Mouse (Mus musculus) spleen, adult 12 weeks (tissue): ENCODE data around the gene Nhsl2.
"Not testable (repeated sequence)": the region's sequence is repeated elsewhere in the genome, so short reads cannot be mapped to it uniquely, and the experiment has no call there.

Experiments used
- DNase-seq: peaks from one replicate; pipeline ENCODE4 v3.0.0; 2022; ENCODE audit warnings: low spot score

Gene Nhsl2

GRCm38 (mm10) chrX:101849281-101849821 is at the start of gene Nhsl2:
TSS of gene Nhsl2 (plus strand) at chrX:101849385.
- DNase-seq: no peak

- DNase-seq: no peak
Observed at GRCm38 (mm10) chrX:101805512-101805911, 43.7 kb upstream of the Nhsl2 start.

GRCm38 (mm10) chrX:101811750-101812149 is 37.4 kb upstream of the Nhsl2 start:
- no peak for DNase-seq

DNA sequence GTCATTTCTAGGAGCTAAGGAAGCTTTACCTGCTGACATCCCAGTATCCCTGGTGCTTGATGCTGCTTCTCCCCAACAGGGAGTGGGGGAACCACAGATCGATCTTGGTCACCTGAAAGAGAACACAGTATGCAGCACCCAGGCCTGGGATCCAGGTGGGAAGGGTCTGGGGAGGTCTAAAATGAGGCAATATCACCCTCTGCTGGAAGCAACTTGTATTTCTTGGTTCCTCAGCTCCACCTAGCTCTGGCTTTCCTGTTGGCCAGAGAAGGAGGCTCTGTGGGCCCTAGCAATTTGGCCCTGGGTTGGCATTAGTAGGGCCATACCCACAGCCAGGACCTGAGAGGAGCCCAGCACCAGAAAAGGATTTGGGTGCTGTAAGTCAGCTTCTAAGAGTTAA is 30.0 kb upstream of the Nhsl2 start:
- no peak for DNase-seq

GRCm38 (mm10) chrX:101819980-101820379 is 29.2 kb upstream of the Nhsl2 start:
- not testable (repeated sequence) for DNase-seq

- no peak for DNase-seq
Observed at GRCm38 (mm10) chrX:101847191-101847795, 1.9 kb upstream of the Nhsl2 start.

- no peak for DNase-seq
Observed at GRCm38 (mm10) chrX:101849901-101850551, 841 bp downstream of the Nhsl2 start.

DNA sequence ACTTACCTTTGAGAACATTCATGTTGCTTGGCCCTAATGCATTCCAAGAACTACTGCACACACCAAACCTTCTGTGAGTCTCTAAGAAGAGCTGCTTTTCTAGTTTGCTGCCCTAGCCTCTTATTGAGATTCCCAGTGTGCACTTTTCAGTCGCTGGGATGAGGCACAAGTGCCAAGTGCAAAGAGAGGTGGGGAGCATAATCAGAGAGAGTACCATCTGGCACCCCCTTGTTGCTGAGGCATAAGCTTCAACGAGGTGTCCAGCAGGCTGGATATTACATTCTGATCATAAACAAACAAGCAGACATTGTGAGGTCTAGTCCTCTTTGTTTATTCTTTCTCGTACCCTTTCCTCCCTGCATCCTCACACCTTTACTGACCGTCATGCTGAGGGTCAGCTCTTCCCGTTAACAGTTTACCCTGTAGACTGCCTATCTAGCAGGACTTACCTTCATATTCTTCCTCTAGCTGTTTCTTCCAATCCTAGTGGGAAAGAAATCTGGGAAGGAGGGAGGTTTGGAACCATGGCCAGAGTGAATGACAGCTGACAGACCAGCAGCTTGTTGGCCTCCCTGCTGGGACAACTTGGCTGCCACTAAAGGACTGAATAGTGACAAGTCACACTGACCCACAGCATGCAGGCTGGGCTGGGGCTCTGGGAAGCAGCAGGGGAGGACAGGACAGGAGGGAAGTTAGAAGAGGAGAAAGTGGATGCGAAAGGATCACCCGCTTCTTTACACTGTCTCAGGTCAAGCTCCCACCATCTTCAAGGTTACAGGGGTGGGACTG is 2.6 kb downstream of the Nhsl2 start:
- DNase-seq: no peak

DNA sequence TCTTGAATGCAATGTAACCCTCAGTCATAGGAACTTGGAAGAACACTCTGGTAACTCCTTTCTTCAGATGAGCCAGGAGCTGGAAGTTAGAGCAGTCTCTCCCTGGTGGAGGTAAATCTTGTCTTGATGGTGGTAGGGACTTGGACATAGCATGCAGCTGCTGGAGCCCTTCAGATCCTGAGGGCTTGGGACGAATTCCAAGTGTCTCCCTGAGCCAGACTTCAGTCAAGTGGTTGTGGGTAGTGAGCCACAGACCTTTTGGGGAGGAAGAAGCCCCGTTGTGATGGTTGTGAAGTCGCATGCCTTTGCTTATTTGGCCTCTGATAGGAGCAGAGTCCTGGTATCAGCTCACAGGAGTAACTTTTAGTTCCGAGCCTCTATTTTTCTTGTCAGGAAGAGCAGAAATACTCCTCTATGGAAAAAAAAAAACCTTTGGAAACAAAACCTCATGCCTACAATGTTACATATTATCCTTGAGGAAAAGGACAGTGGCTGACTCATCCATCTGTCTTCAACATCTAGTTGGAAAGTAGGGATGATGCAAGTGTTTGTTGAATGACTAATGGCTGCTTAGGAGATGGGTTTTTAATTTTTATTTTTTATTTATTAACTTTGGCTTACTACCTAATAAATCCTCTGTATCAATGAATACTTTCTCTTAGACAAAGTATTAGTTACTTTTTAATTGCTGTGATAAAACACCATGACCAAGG is 14.6 kb downstream of the Nhsl2 start:
- DNase-seq: no peak

GRCm38 (mm10) chrX:101864788-101865187 is 15.6 kb downstream of the Nhsl2 start:
- no peak for DNase-seq

GRCm38 (mm10) chrX:101874147-101874546 is 25.0 kb downstream of the Nhsl2 start:
- no peak for DNase-seq

DNA sequence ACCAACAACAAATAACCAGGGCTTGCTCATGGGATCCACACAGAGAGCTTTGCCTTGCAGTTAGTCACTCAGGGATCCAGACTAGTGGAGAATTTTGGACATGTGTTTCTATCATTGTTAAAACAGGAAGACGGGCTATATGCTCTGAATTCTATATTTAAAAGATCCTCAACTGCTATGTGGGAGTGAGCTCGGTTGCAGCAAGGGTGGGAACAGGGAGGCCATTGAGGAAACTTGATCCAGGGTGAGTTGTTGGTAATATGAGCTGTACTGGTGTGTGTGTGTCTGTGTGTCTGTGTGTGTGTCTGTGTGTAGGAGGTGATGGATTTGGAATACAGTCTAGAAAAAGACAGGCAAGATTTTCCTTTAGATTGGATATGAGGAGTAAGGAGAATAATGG is 25.7 kb downstream of the Nhsl2 start:
- DNase-seq: no peak

DNA sequence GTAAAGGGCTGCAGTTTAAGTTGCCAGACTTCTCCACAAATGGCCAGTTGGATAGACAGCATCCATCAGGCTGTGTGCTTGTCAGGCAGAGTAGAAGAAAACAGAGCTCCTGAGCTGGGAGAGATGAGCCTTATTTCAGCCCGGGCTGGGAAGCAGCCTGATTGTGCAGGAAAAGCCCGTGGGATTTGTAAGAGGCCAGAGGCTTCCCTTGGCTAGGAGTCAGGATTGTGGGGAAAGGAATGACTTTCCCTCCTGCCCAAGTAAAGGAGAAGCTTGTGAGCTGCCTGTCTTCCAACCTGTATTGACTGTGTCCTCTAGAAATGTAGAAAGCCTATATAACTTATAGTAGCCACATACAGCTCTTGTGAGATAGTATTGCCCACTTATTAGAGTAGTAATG is 27.0 kb downstream of the Nhsl2 start:
- no peak for DNase-seq

- no peak for DNase-seq
Observed at GRCm38 (mm10) chrX:101877840-101878239, 28.7 kb downstream of the Nhsl2 start.

DNA sequence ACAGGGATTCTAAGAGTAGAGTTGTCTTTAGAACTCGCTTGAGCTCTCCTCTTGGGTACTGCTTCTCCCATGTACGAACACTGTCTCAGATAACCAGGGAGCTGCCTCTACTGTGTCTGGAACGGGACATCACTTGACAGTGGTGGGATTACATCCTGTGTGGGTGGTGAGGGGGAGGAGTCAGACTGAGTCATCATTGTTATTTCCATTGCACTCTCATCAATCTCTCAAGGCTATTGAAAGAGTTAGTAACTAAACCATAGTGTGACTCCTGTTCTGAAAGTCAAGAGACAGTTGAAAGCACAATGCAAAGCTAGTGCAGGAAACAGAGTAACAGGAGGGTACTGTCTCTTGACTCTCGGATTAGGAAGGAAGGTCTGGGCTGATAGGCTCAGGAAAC is 29.4 kb downstream of the Nhsl2 start:
- DNase-seq: no peak

DNA sequence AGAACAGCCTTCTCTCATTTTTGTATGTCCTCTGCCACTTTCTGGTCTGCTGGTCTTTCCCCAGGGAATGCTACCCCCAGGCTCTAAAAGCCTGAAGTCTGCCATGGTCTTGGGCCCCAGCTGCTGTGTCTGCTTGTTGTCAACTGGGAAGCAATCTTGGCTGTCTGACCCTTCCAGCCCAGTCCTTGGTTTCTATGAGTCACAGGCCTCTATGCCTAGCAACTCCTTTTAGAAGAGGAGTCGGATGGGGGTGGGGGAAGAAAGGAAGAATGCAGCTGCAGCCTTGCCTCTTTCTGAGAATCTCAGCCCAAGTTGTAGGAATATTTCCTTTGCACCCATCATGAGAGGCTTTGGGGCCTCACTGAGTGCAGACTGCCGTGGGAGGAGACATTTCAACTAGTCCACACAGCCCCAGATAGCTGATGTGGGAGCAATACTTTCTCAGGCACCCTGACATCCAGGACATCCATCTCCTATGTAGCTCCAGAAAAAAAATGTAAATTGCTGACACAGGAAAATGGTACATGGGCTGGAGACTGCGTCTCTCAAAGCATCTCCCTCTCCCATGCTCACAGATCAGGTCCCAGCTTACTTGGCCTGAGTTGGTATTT is 33.1 kb downstream of the Nhsl2 start:
- no peak for DNase-seq

GRCm38 (mm10) chrX:101889384-101889783 is 40.2 kb downstream of the Nhsl2 start:
- no peak for DNase-seq

DNA sequence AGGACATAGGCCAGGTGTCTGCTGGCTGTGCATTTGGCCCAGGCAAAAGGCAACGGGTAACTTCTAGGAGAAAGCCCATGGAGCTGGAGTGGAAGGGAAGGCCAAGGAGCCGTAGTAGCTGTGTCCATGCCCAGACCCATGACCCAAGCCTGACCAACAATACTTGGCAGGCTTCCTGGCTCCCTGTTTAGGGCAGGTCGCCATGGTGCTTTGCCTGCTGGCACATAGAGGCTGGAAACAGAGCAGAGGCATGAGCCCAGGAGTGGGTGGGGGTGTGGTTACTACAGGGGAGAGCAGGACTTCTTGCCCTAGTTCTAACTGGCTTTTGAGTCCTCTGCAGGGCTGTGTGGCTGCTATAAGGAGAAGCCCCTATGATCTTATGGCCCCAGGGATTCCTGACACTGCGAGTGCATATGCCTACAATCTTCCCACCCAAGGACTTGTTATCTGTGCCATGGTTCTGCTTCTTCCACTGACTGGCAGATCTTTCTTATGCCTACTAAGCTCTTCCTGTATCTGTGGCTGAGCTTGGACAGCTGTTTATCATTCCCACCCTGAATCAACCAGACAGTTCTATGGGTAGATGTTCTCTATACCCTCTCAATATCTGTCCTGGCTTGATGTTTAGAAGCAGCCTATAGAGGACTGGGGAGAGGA is 40.8 kb downstream of the Nhsl2 start:
- DNase-seq: no peak

DNA sequence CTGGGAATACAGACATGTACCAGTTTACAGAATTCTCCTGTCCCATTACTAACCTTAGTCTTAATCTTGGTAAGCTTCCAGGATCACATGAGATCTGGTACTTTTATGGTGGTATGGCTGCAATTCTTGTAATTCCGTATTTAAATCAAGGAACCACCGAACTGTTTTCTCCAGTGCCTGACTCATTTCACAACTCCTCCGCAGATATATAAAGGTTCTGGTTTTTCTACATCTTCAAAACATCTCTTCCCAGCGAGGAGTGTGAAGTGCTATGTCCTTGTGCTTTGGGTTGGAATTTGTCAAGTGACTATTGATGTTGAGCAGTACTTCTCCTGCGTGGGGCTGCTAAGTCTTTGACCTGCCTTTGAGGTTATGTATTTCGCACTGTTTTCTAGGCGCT is 44.6 kb downstream of the Nhsl2 start:
- DNase-seq: no peak

- no peak for DNase-seq
Observed at GRCm38 (mm10) chrX:101898341-101898740, 49.2 kb downstream of the Nhsl2 start.

DNA sequence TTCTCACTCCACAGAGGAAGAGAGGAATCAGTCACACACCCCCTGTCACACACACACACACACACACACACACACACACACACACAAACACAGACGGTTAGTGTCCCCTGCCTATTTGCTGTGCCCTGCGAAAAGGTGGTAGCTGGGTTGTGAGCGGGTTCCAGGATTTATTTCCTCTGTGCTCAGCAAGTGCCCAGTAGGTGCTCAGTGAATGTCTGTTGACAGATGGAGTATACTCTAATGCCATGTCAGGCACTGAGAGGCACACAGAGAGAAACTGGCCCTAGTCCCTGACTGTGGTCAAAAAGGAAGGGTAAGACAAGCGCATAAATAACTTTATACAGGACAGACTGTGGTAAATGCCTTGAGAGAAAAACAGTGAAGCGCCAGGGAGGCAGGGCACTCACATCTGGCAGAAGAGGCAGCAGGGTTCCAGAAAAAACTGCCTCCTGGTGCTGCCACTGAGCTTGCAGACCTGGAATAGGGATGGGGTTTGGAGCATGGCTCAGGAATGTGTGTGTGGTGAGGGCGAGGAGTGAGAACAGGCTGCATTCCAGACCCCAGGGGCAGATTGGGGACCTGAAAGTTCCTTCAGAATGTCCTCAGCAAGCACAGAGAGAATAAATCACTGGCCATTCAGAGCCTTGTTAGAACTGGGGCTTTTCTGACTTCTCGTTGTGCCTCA is 52.8 kb downstream of the Nhsl2 start:
- DNase-seq: no peak
